Mouse (Mus musculus): ENCODE data around the gene Adig. TPM values are rescaled to one million over a fixed set of nuclear protein-coding genes. Genes with fewer than 3 reads are reported as not detected.
A peak's percentile ranks its signal among the peaks of the same experiment; 100 is the strongest.

The Adig gene
- total RNA-seq, 2 experiments from 2014 or later, result 0.59 TPM; not detected in 1

GRCm38 (mm10) chr2:158539433-158540305 lies 37.3 kb downstream of the Adig start:
- intact Hi-C loops (cut with DNase I; ENCODE audit: low total_unique reads), result no loop called here

GRCm38 (mm10) chr2:158541286-158541685 lies 38.9 kb downstream of the Adig start:
- intact Hi-C loops (cut with DNase I; ENCODE audit: low total_unique reads), result no loop called here
- DNase-seq, result no peak

More at GRCm38 (mm10) chr2:158539433-158540305, 37.3 kb downstream of the Adig start:
- DNase-seq, result no peak

GRCm38 (mm10) chr2:158545266-158545665 lies 42.9 kb downstream of the Adig start:
- no peak for DNase-seq
- intact Hi-C loops (cut with DNase I; ENCODE audit: low total_unique reads), result no loop called here

- intact Hi-C loops (cut with DNase I; ENCODE audit: low total_unique reads), result loop anchor here (2.0 kb wide), 1 partner anchor 94 kb away; no protein-coding TSS in a partner anchor
- DNase-seq, result peak; percentile 67
These were observed 44.3 kb downstream of the Adig start for GRCm38 (mm10) chr2:158546751-158547150.

GRCm38 (mm10) chr2:158550067-158550466 lies 47.7 kb downstream of the Adig start:
- DNase-seq, result peak; percentile 74
- intact Hi-C loops (cut with DNase I; ENCODE audit: low total_unique reads), result no loop called here

- DNase-seq, result no peak
- intact Hi-C loops (cut with DNase I; ENCODE audit: low total_unique reads), result no loop called here
These were observed 52.0 kb downstream of the Adig start for GRCm38 (mm10) chr2:158554366-158554765.

GRCm38 (mm10) chr2:158555252-158555651 lies 52.8 kb downstream of the Adig start:
- intact Hi-C loops (cut with DNase I; ENCODE audit: low total_unique reads), result no loop called here
- no peak for DNase-seq

- DNase-seq, result no peak
- intact Hi-C loops (cut with DNase I; ENCODE audit: low total_unique reads), result no loop called here
These were observed 53.4 kb downstream of the Adig start for GRCm38 (mm10) chr2:158555812-158556211.

GRCm38 (mm10) chr2:158556225-158556624 lies 53.8 kb downstream of the Adig start:
- intact Hi-C loops (cut with DNase I; ENCODE audit: low total_unique reads), result no loop called here
- DNase-seq, result peak; percentile 53

GRCm38 (mm10) chr2:158556750-158557149 lies 54.3 kb downstream of the Adig start:
- intact Hi-C loops (cut with DNase I; ENCODE audit: low total_unique reads), result no loop called here
- DNase-seq, result no peak

Other genes with a start within 250 kb of the Adig start
- gene Bpi, start 244.5 kb upstream of the Adig start, total RNA-seq (2021), result not detected
- 10 to 100 TPM in 1 of 2 experiments, 1 to 10 TPM in 1; 7.8 to 12.7 TPM for gene Lbp, start 196.1 kb upstream of the Adig start, total RNA-seq (2021)
- under 1 TPM; 0.06 to 0.20 TPM for gene Snhg11, start 127.0 kb upstream of the Adig start, total RNA-seq (2021)
- 10 to 100 TPM; 20.3 to 21.2 TPM for gene Ralgapb, start 92.8 kb upstream of the Adig start, total RNA-seq (2021)
- not detected for gene Arhgap40, start 10.2 kb downstream of the Adig start, total RNA-seq (2021)
- not detected for gene Slc32a1, start 108.2 kb downstream of the Adig start, total RNA-seq (2021)
- 1 to 10 TPM; 3.2 to 4.1 TPM for gene Actr5, start 122.3 kb downstream of the Adig start, total RNA-seq (2021)
- gene Ppp1r16b, start 162.8 kb downstream of the Adig start, total RNA-seq (2021), result 1 to 10 TPM; 7.5 to 8.8 TPM